Mouse (Mus musculus): ENCODE results near the gene Gm5935. TPM values are rescaled to one million over a fixed set of nuclear protein-coding genes. Genes with fewer than 3 reads are reported as not detected.
"Not testable (repeated sequence)": the region's sequence is repeated elsewhere in the genome, so short reads cannot be mapped to it uniquely, and the experiment has no call there.

The Gm5935 gene
- polyA plus RNA-seq (2015; fragmentation: Nextera tagmentation; extraction: Ambion mirVana) = not detected in 2 replicates

DNA sequence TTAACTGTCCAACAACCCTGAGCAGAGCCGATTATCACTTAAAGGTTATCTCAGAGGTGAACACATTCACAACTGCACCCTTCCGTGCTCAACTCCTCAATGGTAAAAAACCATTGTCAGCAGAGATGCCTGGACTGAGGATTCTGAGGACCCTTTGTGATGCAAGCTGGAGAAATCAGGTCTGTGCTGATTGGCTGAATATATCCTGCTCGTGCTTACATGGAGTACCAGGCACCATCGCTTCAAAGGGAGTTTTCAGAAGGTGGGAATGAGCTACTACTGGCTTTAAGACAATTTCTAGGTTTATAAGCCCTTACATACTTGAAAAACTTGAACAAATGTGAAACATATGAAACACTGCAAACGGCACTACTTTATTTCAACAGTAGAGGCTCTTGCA lies at the start of gene Gm5935:
TSS of gene Gm5935 (minus strand) at position 101 of the 400 bp plus-strand sequence.
- not testable (repeated sequence) for H3K4me1 ChIP-seq (replicated peaks; ENCODE audit: control insufficient read depth, insufficient read depth, low read length); H3K4me2 ChIP-seq (ENCODE audit: low read depth, low read length); H3K9ac ChIP-seq (ENCODE audit: low read length); H3K4me3 ChIP-seq (ENCODE audit: low read length); H3K27me3 ChIP-seq (ENCODE audit: control insufficient read depth, insufficient read depth, low read depth, low read length); H3K27ac ChIP-seq (ENCODE audit: low read length); H3K36me3 ChIP-seq (ENCODE audit: control insufficient read depth, insufficient read depth, low read length); H3K9me3 ChIP-seq (ENCODE audit: control insufficient read depth, low read length); ATAC-seq (ENCODE audit: low read depth)
- WGBS = 73% methylated on average over 5 of the region's 5 CpGs

Other genes with a start within 250 kb of the Gm5935 start
- not detected in 2 replicates for gene Gm4297, start 200.3 kb downstream of the Gm5935 start, polyA plus RNA-seq (2015; fragmentation: Nextera tagmentation; extraction: Ambion mirVana)